Comparison of ENCODE assay signal across 8 mouse cellular contexts in genomic region chr4:106708408-106708807, GRCm38 (mm10). TPM values are rescaled to one million over a fixed set of nuclear protein-coding genes. Genes with fewer than 3 reads are reported as not detected.
DNase-seq lines count a peak whose midpoint lies in the region; ATAC-seq and TF ChIP-seq lines count a peak whose summit lies in the region.

No protein-coding gene starts in this region.

- peaks cover 11% of the 10 kb centered on the region; the same call in 1 of the 2 replicates for H3K27me3 ChIP-seq in heart, embryonic 15.5 days
- peaks cover 21% of the 10 kb centered on the region; the same call in 1 of the 2 replicates for H3K27me3 ChIP-seq in liver, embryonic 15.5 days
- H3K27me3 ChIP-seq in neural tube, embryonic 13.5 days, result no peaks in the 10 kb centered on the region
- H3K27me3 ChIP-seq in stomach, postnatal 0 days (ENCODE audit: control insufficient read depth, insufficient read depth, low read length), result no peaks in the 10 kb centered on the region

- H3K36me3 ChIP-seq in heart, embryonic 15.5 days, result no peaks in the 10 kb centered on the region
- H3K36me3 ChIP-seq in liver, embryonic 15.5 days (replicated peaks), result no peaks in the 10 kb centered on the region
- H3K36me3 ChIP-seq in neural tube, embryonic 13.5 days, result no peaks in the 10 kb centered on the region
- H3K36me3 ChIP-seq in stomach, postnatal 0 days (ENCODE audit: control insufficient read depth, insufficient read depth, low read length), result no peaks in the 10 kb centered on the region

- TF ChIP-seq CTCF in stomach, postnatal 0 days (IDR thresholded peaks at IDR 0.05; ENCODE audit: low read depth), result peak; percentile 92

- no peaks in the 10 kb centered on the region; the same call in 1 of the 2 replicates for H3K4me1 ChIP-seq in heart, embryonic 15.5 days (replicated peaks)
- H3K4me1 ChIP-seq in liver, embryonic 15.5 days (replicated peaks), result no peaks in the 10 kb centered on the region; the same call in 1 of the 2 replicates
- peaks cover 24% of the 10 kb centered on the region for H3K4me1 ChIP-seq in neural tube, embryonic 13.5 days (replicated peaks)
- no peaks in the 10 kb centered on the region for H3K4me1 ChIP-seq in stomach, postnatal 0 days (replicated peaks; ENCODE audit: control insufficient read depth, insufficient read depth)

- DNase-seq in CD4-positive helper T cell, adult 2 months (ENCODE audit: low read depth, low spot score), result peak; percentile 54
- peak; percentile 86 for DNase-seq in brain, adult 2 months (ENCODE audit: low read depth, low spot score)
- peak; percentile 91 to 93 for DNase-seq in kidney, postnatal 4 days
- peak; percentile 86 for DNase-seq in stomach, postnatal 0 days (ENCODE audit: low spot score)

- peak; percentile 76 for ATAC-seq in erythroblast, adult 5-6 weeks (replicated peaks; ENCODE audit: low FRiP score, poor library complexity, severe bottlenecking)
- no peak; the same call in 1 of the 2 replicates for ATAC-seq in heart, embryonic 15.5 days (replicated peaks; ENCODE audit: insufficient number of reproducible peaks, insufficient read depth, low FRiP score, low read depth)
- 0 out of 2 replicates have a peak, but pooled peaks have one; percentile 42 for ATAC-seq in liver, embryonic 15.5 days (ENCODE audit: insufficient read depth)
- ATAC-seq in neural tube, embryonic 13.5 days (ENCODE audit: low read depth), result peak; percentile 36; the same call in 1 of the 2 replicates
- ATAC-seq in stomach, postnatal 0 days (ENCODE audit: low FRiP score, low TSS enrichment), result peak; percentile 63

- TF ChIP-seq EP300 in stomach, postnatal 0 days (optimal IDR thresholded peaks at IDR 0.05), result no peak

- no peaks in the 10 kb centered on the region for H3K9me3 ChIP-seq in heart, embryonic 15.5 days (replicated peaks)
- H3K9me3 ChIP-seq in liver, embryonic 15.5 days (replicated peaks), result no peaks in the 10 kb centered on the region
- H3K9me3 ChIP-seq in neural tube, embryonic 13.5 days, result no peaks in the 10 kb centered on the region
- H3K9me3 ChIP-seq in stomach, postnatal 0 days (ENCODE audit: control insufficient read depth, low read length), result no peaks in the 10 kb centered on the region

- H3K4me3 ChIP-seq in heart, embryonic 15.5 days, result no peak overlapping the region
- H3K4me3 ChIP-seq in liver, embryonic 15.5 days (replicated peaks), result no peak overlapping the region
- no peak overlapping the region for H3K4me3 ChIP-seq in neural tube, embryonic 13.5 days
- no peak overlapping the region for H3K4me3 ChIP-seq in stomach, postnatal 0 days (ENCODE audit: low read depth, low read length)

- WGBS in heart, embryonic 15.5 days, result 0% methylated on average over 8 of the region's 8 CpGs
- 2% methylated on average over 8 of the region's 8 CpGs for WGBS in liver, embryonic 15.5 days (ENCODE audit: insufficient replicate concordance)
- 3% methylated on average over 8 of the region's 8 CpGs for WGBS in neural tube, embryonic 13.5 days
- 3% methylated on average over 8 of the region's 8 CpGs for WGBS in stomach, postnatal 0 days

- H3K27ac ChIP-seq in heart, embryonic 15.5 days, result no peak overlapping the region
- H3K27ac ChIP-seq in liver, embryonic 15.5 days (replicated peaks), result no peak overlapping the region
- H3K27ac ChIP-seq in neural tube, embryonic 13.5 days (replicated peaks), result no peak overlapping the region
- no peak overlapping the region for H3K27ac ChIP-seq in stomach, postnatal 0 days (replicated peaks)

- peak overlapping the region; percentile 54 for H3K4me2 ChIP-seq in heart, embryonic 15.5 days
- H3K4me2 ChIP-seq in liver, embryonic 15.5 days, result no peak overlapping the region
- H3K4me2 ChIP-seq in neural tube, embryonic 13.5 days, result peak overlapping the region; percentile 30; the same call in 1 of the 2 replicates
- H3K4me2 ChIP-seq in stomach, postnatal 0 days (replicated peaks; ENCODE audit: low read depth), result peak overlapping the region; percentile 25; the same call in 1 of the 2 replicates

- H3K9ac ChIP-seq in heart, embryonic 15.5 days, result no peak overlapping the region
- no peak overlapping the region for H3K9ac ChIP-seq in liver, embryonic 15.5 days
- no peak overlapping the region for H3K9ac ChIP-seq in neural tube, embryonic 13.5 days
- H3K9ac ChIP-seq in stomach, postnatal 0 days (ENCODE audit: low read length), result no peak overlapping the region

RNA-seq across cellular contexts. Expression of gene Mroh7, which starts 22.3 kb away (rescaled TPM):
- not detected in 2 replicates for total RNA-seq in erythroblast, adult 5-6 weeks (2015; ENCODE audit: low replicate concordance)
- total RNA-seq in erythroblast, adult 5-6 weeks (2017; ENCODE audit: low replicate concordance), result not detected in 2 replicates
- polyA plus RNA-seq in heart, embryonic 15.5 days (2015; fragmentation: Nextera tagmentation; extraction: Ambion mirVana), result 0.68 and 0.87 TPM in 2 replicates
- polyA plus RNA-seq in liver, embryonic 15.5 days (2015; fragmentation: Nextera tagmentation; extraction: Ambion mirVana), result 0.12 and 0.13 TPM in 2 replicates
- 0.54 and 0.61 TPM in 2 replicates for polyA plus RNA-seq in neural tube, embryonic 13.5 days (2015; fragmentation: Nextera tagmentation; extraction: Ambion mirVana)
- 0.05 and 0.15 TPM in 2 replicates for polyA plus RNA-seq in stomach, postnatal 0 days (2015; fragmentation: Nextera tagmentation; extraction: Ambion mirVana)

RNA-seq across cellular contexts. Expression of gene Fam151a, which starts 25.3 kb away (rescaled TPM):
- not detected in 2 replicates for total RNA-seq in erythroblast, adult 5-6 weeks (2015; ENCODE audit: low replicate concordance)
- total RNA-seq in erythroblast, adult 5-6 weeks (2017; ENCODE audit: low replicate concordance), result not detected in 2 replicates
- 0.31 and 0.36 TPM in 2 replicates for polyA plus RNA-seq in heart, embryonic 15.5 days (2015; fragmentation: Nextera tagmentation; extraction: Ambion mirVana)
- not detected in 2 replicates for polyA plus RNA-seq in liver, embryonic 15.5 days (2015; fragmentation: Nextera tagmentation; extraction: Ambion mirVana)
- polyA plus RNA-seq in neural tube, embryonic 13.5 days (2015; fragmentation: Nextera tagmentation; extraction: Ambion mirVana), result not detected in 2 replicates
- 0.39 and 0.41 TPM in 2 replicates for polyA plus RNA-seq in stomach, postnatal 0 days (2015; fragmentation: Nextera tagmentation; extraction: Ambion mirVana)

RNA-seq across cellular contexts. Expression of gene Ttc4, which starts 29.7 kb away (rescaled TPM):
- 3.3 and 11.7 TPM in 2 replicates for total RNA-seq in erythroblast, adult 5-6 weeks (2015; ENCODE audit: low replicate concordance)
- total RNA-seq in erythroblast, adult 5-6 weeks (2017; ENCODE audit: low replicate concordance), result 8.1 and 15.2 TPM in 2 replicates
- polyA plus RNA-seq in heart, embryonic 15.5 days (2015; fragmentation: Nextera tagmentation; extraction: Ambion mirVana), result 46.8 and 64.6 TPM in 2 replicates
- 31.1 and 41.9 TPM in 2 replicates for polyA plus RNA-seq in liver, embryonic 15.5 days (2015; fragmentation: Nextera tagmentation; extraction: Ambion mirVana)
- 109 and 119 TPM in 2 replicates for polyA plus RNA-seq in neural tube, embryonic 13.5 days (2015; fragmentation: Nextera tagmentation; extraction: Ambion mirVana)
- 25.5 and 27.8 TPM in 2 replicates for polyA plus RNA-seq in stomach, postnatal 0 days (2015; fragmentation: Nextera tagmentation; extraction: Ambion mirVana)

RNA-seq across cellular contexts. Expression of gene Pars2, which starts 57.5 kb away (rescaled TPM):
- total RNA-seq in erythroblast, adult 5-6 weeks (2015; ENCODE audit: low replicate concordance), result 0.58 and 0.84 TPM in 2 replicates
- 2.6 TPM in 1 of 2 replicates, not detected in the other for total RNA-seq in erythroblast, adult 5-6 weeks (2017; ENCODE audit: low replicate concordance)
- polyA plus RNA-seq in heart, embryonic 15.5 days (2015; fragmentation: Nextera tagmentation; extraction: Ambion mirVana), result 10.6 and 10.8 TPM in 2 replicates
- polyA plus RNA-seq in liver, embryonic 15.5 days (2015; fragmentation: Nextera tagmentation; extraction: Ambion mirVana), result 4.8 and 5.2 TPM in 2 replicates
- 8.7 and 9.7 TPM in 2 replicates for polyA plus RNA-seq in neural tube, embryonic 13.5 days (2015; fragmentation: Nextera tagmentation; extraction: Ambion mirVana)
- polyA plus RNA-seq in stomach, postnatal 0 days (2015; fragmentation: Nextera tagmentation; extraction: Ambion mirVana), result 5.9 and 7.3 TPM in 2 replicates
